Mouse (Mus musculus): ENCODE measurements around the gene Gprasp1.
"Not testable (repeated sequence)": the region's sequence is repeated elsewhere in the genome, so short reads cannot be mapped to it uniquely, and the experiment has no call there.

The Gprasp1 gene

DNA sequence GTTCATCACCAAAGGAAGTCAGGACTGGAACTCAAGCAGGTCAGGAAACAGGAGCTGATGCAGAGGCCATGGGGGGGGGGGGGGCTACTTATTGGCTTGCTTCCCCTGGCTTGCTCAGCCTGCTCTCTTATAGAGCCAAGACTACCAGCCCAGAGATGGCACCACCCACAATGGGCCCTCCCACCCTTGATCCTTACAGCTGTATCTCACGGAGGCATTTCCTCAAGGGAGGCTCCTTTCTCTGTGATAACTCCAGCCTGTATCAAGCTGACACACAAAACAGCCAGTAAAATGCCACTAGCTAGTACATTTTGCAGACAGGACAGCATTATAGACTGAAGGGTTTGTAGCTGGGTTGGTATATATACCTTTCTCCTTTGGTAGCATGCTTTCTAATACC lies 93.4 kb downstream of the Gprasp1 start:
- in situ Hi-C loops (cut with MboI; ENCODE audit: low sequenced_read_pairs): not testable (repeated sequence)

DNA sequence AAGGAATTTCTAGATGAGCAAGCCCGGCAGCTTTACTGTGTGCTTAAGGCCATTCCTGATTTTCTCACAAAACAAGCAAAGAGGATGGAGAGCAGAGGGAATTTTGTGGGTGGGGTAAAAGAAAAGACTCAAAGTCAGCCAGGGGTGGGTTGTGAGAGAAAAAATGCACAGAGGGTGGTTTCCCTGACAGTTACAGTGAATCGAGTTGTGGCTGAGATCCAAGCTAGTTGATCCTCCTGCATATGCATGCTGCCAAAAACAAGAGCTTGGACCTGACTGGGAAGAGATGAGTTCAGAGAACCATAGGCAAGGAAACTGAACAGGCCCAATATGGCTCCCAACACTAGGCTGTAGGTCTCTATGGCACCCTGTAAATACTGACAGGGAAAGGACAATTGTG lies 95.4 kb downstream of the Gprasp1 start:
- in situ Hi-C loops (cut with MboI; ENCODE audit: low sequenced_read_pairs): no loop called here

DNA sequence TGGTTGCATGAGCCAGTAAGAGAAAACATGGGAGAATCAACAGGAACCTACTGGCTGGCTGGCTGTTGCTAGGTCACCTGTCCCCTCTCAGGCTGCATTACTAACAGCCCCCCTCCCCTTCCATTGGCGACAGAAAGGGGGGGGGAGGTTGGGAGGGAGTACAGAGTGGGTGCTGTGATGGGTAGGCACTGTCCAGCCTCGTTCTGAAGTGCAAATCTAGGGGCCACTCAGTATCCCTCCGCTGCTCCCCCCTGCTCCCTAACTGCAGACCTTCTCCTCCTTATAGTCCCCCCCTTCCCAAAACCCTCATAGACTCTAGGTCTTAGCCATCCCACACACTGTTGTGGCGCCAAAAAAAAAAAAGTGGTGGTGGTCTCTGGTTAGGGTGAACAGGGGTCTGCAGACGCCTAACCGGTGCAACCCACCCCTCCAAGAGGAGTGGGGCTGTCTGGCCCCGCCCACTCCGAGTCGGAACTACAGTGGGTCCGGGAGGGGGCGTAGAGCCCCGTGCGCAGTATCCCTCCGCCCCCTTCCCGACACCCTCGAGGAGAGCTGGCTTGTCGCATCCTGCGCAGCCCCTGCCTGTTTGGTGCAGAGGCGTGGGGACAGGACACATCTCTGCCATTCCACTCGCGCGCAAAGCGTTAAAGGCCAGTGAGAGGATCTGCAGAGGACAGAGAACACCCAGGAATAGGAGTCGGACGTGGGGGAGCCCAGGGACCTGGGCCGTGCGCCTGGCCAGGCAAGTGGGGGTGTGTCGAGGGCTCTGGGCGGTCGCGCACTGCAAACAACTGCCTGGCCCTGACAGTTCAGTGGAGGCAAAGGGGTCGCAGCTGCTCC lies 96.2 kb downstream of the Gprasp1 start, which contains the start of gene Gprasp2:
TSS of gene Gprasp2 (plus strand) at position 514 of the 840 bp plus-strand sequence.
- in situ Hi-C loops (cut with MboI; ENCODE audit: low sequenced_read_pairs): not testable (repeated sequence)

DNA sequence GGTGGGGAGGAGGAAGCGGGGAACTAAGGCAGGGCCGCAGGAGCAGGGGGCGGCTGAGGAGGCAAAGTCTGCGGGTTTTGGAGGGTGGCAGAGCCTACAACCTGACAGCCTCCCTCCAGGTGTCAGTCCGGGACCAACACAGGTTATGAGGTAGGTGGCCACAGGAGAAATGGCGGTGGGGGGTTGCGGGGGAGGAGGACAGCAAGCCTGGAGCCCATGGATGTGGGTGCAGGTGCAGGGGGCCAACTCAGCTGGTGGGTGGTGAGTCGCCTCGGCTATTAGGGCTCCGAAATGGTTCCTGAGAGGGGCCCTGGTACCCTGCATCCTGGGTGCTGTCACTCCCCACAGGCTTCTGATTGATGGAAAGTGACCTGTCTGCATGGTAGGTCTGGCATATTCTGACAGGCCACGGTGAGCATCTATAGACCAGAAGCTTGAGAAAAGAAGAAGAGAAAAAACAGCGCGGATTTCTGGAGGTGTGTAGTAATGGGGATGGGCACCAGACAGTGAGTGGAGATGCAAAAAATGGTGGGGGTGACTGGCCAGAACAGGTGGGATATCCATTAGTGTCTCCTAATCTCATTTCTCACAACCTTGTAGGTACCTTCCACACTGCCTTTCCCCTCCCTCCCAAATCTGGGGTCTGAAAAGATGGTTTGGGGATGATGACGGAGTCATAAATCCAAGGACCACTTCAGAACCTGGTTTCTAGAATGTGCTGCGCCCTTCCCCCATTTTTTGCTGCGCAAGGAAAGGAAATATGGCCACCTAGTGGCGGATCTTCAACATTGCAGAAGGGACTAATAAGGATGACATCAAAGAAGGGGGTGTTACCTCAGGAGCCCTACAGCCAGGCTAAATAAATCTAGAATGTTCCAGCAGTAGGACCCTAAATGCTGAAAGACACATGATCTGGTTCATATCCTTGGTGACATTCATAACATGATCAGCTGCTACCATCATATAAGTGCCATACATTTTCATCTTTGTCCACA lies 97.2 kb downstream of the Gprasp1 start:
- in situ Hi-C loops (cut with MboI; ENCODE audit: low sequenced_read_pairs): not testable (repeated sequence)

Data from CH12F3 (cell line).